Mouse (Mus musculus): ENCODE measurements around the gene Diras1. TPM values are rescaled to one million over a fixed set of nuclear protein-coding genes. Genes with fewer than 3 reads are reported as not detected.

Gene Diras1
- polyA plus RNA-seq, 1 experiment from 2014 or later: not detected

- peak; percentile 69 for DNase-seq
- TF ChIP-seq CTCF (IDR thresholded peaks at IDR 0.05; ENCODE audit: low read depth) (no peak), EP300 (IDR thresholded peaks at IDR 0.05; ENCODE audit: low read depth) (no peak)
Observed at GRCm38 (mm10) chr10:81018326-81018725, 7.1 kb downstream of the Diras1 start.

GRCm38 (mm10) chr10:81016645-81017044, 8.8 kb downstream of the Diras1 start:
- DNase-seq (peak; percentile 76), ATAC-seq (no peak)
- Histone ChIP-seq H3K4me2 (ENCODE audit: low read depth, low read length) (no peak overlapping the region), H3K27ac (ENCODE audit: low read depth) (no peak overlapping the region), H3K27me3 (ENCODE audit: insufficient read depth, low read length) (no peaks in the 10 kb centered on the region), H3K9ac (replicated peaks) (no peak overlapping the region), H3K4me3 (ENCODE audit: low read depth, low read length) (no peak overlapping the region), H3K4me1 (ENCODE audit: insufficient read depth) (0 out of 2 replicates have a peak, but pooled peaks cover 6% of the 10 kb centered on the region), H3K9me3 (ENCODE audit: low read length) (no peaks in the 10 kb centered on the region), H3K36me3 (replicated peaks; ENCODE audit: insufficient read depth, low read length) (no peaks in the 10 kb centered on the region)
- TF ChIP-seq CTCF (IDR thresholded peaks at IDR 0.05; ENCODE audit: low read depth): peak; percentile 87
- TF ChIP-seq EP300 (IDR thresholded peaks at IDR 0.05; ENCODE audit: low read depth): no peak
- 3% methylated on average over 7 of the region's 7 CpGs for WGBS (ENCODE audit: insufficient replicate concordance)

More at GRCm38 (mm10) chr10:81018326-81018725, 7.1 kb downstream of the Diras1 start:
- H3K27me3 ChIP-seq (ENCODE audit: insufficient read depth, low read length): peaks cover 12% of the 10 kb centered on the region; the same call in 1 of the 2 replicates
- 0 out of 2 replicates have a peak, but pooled peaks cover 6% of the 10 kb centered on the region for H3K4me1 ChIP-seq (ENCODE audit: insufficient read depth)
- H3K4me2 ChIP-seq (ENCODE audit: low read depth, low read length): no peak overlapping the region
- H3K4me3 ChIP-seq (ENCODE audit: low read depth, low read length): no peak overlapping the region
- no peak overlapping the region for H3K27ac ChIP-seq (ENCODE audit: low read depth)
- 32% methylated on average over 10 of the region's 10 CpGs for WGBS (ENCODE audit: insufficient replicate concordance)
- no peaks in the 10 kb centered on the region for H3K9me3 ChIP-seq (ENCODE audit: low read length)
- no peak overlapping the region for H3K9ac ChIP-seq (replicated peaks)
- no peak for ATAC-seq
- H3K36me3 ChIP-seq (replicated peaks; ENCODE audit: insufficient read depth, low read length): no peaks in the 10 kb centered on the region

- TF ChIP-seq EP300 (IDR thresholded peaks at IDR 0.05; ENCODE audit: low read depth): no peak
- no peak for TF ChIP-seq CTCF (IDR thresholded peaks at IDR 0.05; ENCODE audit: low read depth)
Observed at GRCm38 (mm10) chr10:81015666-81016065, 9.8 kb downstream of the Diras1 start.

GRCm38 (mm10) chr10:81014393-81015384, 10.8 kb downstream of the Diras1 start, which contains the start of gene Gng7:
Gene Gng7, minus strand, starts transcription at chr10:81014945.
- peak within 1 kb of the TSS; percentile 32; the same call in 1 of the 2 replicates for H3K9ac ChIP-seq (replicated peaks)
- no peak within 1 kb of the TSS for H3K27ac ChIP-seq (ENCODE audit: low read depth)
- DNase-seq: peak; percentile 97
- H3K4me2 ChIP-seq (ENCODE audit: low read depth, low read length): peak within 1 kb of the TSS; percentile 70
- TF ChIP-seq EP300 (IDR thresholded peaks at IDR 0.05; ENCODE audit: low read depth) (no peak), CTCF (IDR thresholded peaks at IDR 0.05; ENCODE audit: low read depth) (no peak)
- H3K4me1 ChIP-seq (ENCODE audit: insufficient read depth): 0 out of 2 replicates have a peak, but pooled peaks cover 6% of the 10 kb centered on the region
- WGBS (ENCODE audit: insufficient replicate concordance): 10% methylated on average over 31 of the region's 31 CpGs
- H3K9me3 ChIP-seq (ENCODE audit: low read length): no peaks in the 10 kb centered on the region
- ATAC-seq: peak; percentile 97
- no peaks in the 10 kb centered on the region for H3K36me3 ChIP-seq (replicated peaks; ENCODE audit: insufficient read depth, low read length)
- no peaks in the 10 kb centered on the region for H3K27me3 ChIP-seq (ENCODE audit: insufficient read depth, low read length)
- H3K4me3 ChIP-seq (ENCODE audit: low read depth, low read length): peak within 1 kb of the TSS; percentile 31; the same call in 1 of the 2 replicates

More at GRCm38 (mm10) chr10:81015666-81016065, 9.8 kb downstream of the Diras1 start:
- 78% methylated on average over 2 of the region's 2 CpGs for WGBS (ENCODE audit: insufficient replicate concordance)
- Histone ChIP-seq H3K27ac (ENCODE audit: low read depth) (no peak overlapping the region), H3K4me1 (ENCODE audit: insufficient read depth) (0 out of 2 replicates have a peak, but pooled peaks cover 6% of the 10 kb centered on the region), H3K4me2 (ENCODE audit: low read depth, low read length) (peak overlapping the region; percentile 11; the same call in 1 of the 2 replicates), H3K9ac (replicated peaks) (no peak overlapping the region), H3K4me3 (ENCODE audit: low read depth, low read length) (no peak overlapping the region), H3K27me3 (ENCODE audit: insufficient read depth, low read length) (no peaks in the 10 kb centered on the region), H3K36me3 (replicated peaks; ENCODE audit: insufficient read depth, low read length) (no peaks in the 10 kb centered on the region), H3K9me3 (ENCODE audit: low read length) (no peaks in the 10 kb centered on the region)
- ATAC-seq (no peak), DNase-seq (no peak)

- DNase-seq (no peak), ATAC-seq (no peak)
- H3K27ac ChIP-seq (ENCODE audit: low read depth): no peak overlapping the region
- no peak overlapping the region for H3K9ac ChIP-seq (replicated peaks)
- no peak for TF ChIP-seq CTCF (IDR thresholded peaks at IDR 0.05; ENCODE audit: low read depth)
- no peak for TF ChIP-seq EP300 (IDR thresholded peaks at IDR 0.05; ENCODE audit: low read depth)
- H3K36me3 ChIP-seq (replicated peaks; ENCODE audit: insufficient read depth, low read length): no peaks in the 10 kb centered on the region
- 73% methylated on average over 6 of the region's 6 CpGs for WGBS (ENCODE audit: insufficient replicate concordance)
- H3K9me3 ChIP-seq (ENCODE audit: low read length): no peaks in the 10 kb centered on the region
- H3K4me3 ChIP-seq (ENCODE audit: low read depth, low read length): no peak overlapping the region
- H3K4me2 ChIP-seq (ENCODE audit: low read depth, low read length): no peak overlapping the region
- H3K4me1 ChIP-seq (ENCODE audit: insufficient read depth): 0 out of 2 replicates have a peak, but pooled peaks cover 6% of the 10 kb centered on the region
- H3K27me3 ChIP-seq (ENCODE audit: insufficient read depth, low read length): no peaks in the 10 kb centered on the region
Observed at GRCm38 (mm10) chr10:81010851-81011250, 14.6 kb downstream of the Diras1 start.

GRCm38 (mm10) chr10:81007240-81007639, 18.2 kb downstream of the Diras1 start:
- TF ChIP-seq CTCF (IDR thresholded peaks at IDR 0.05; ENCODE audit: low read depth) (no peak), EP300 (IDR thresholded peaks at IDR 0.05; ENCODE audit: low read depth) (no peak)
- H3K9me3 ChIP-seq (ENCODE audit: low read length): no peaks in the 10 kb centered on the region
- no peak overlapping the region for H3K27ac ChIP-seq (ENCODE audit: low read depth)
- no peaks in the 10 kb centered on the region for H3K36me3 ChIP-seq (replicated peaks; ENCODE audit: insufficient read depth, low read length)
- WGBS (ENCODE audit: insufficient replicate concordance): 33% methylated on average over 7 of the region's 7 CpGs
- no peaks in the 10 kb centered on the region for H3K4me1 ChIP-seq (ENCODE audit: insufficient read depth)
- H3K4me3 ChIP-seq (ENCODE audit: low read depth, low read length): no peak overlapping the region
- ATAC-seq (no peak), DNase-seq (no peak)
- no peak overlapping the region for H3K4me2 ChIP-seq (ENCODE audit: low read depth, low read length)
- H3K9ac ChIP-seq (replicated peaks): no peak overlapping the region
- H3K27me3 ChIP-seq (ENCODE audit: insufficient read depth, low read length): no peaks in the 10 kb centered on the region
